Mouse (Mus musculus): ENCODE data around the gene Scgb2b20.
"Not testable (repeated sequence)": the region's sequence is repeated elsewhere in the genome, so short reads cannot be mapped to it uniquely, and the experiment has no call there.

DNA sequence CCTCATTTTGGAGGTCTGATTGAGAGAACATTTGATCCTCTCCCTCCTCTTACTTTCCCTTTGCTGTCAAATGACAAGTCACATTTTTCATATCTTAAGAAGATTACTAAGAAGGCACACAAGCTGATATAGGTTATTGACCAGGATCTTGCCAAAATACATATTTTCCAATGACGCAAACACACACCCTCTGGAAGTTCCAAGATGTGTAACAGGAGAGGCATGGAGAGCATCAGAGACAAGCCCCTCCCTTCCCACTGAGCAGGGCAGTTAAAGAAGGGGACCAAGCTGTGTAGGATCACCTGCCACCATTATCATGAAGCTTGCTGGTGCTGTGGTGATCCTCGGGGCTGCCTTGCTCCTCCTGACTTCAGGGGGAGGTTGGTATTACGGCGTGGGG, 6.8 kb upstream of the Scgb2b20 start, which contains the start of gene Scgb1b20:
- not testable (repeated sequence) for TF ChIP-seq GATA1, TAL1 (IDR thresholded peaks at IDR 0.05; ENCODE audit: low read length)
